Mouse (Mus musculus): ENCODE data around the gene Tubgcp6. TPM values are rescaled to one million over a fixed set of nuclear protein-coding genes. Genes with fewer than 3 reads are reported as not detected.

Tubgcp6 gene
- polyA plus RNA-seq, 1 experiment from 2014 or later, result 11.3 TPM

GRCm38 (mm10) chr15:89073993-89074603, 48.8 kb downstream of the Tubgcp6 start:
- ATAC-seq (ENCODE audit: insufficient number of reproducible peaks, insufficient read depth, low FRiP score, low read depth), result no peak
- Histone ChIP-seq H3K9ac (ENCODE audit: low read length) (peak overlapping the region; percentile 96; the same call in 1 of the 2 replicates), H3K36me3 (ENCODE audit: control insufficient read depth, insufficient read depth, low read length) (0 out of 2 replicates have a peak, but pooled peaks cover 4% of the 10 kb centered on the region), H3K4me3 (ENCODE audit: control insufficient read depth in 1 of 2, insufficient read depth in 1 of 2, low read depth in 1 of 2, low read length in 2 of 2) (peak overlapping the region in 1 of 2 experiments; percentile 92; a peak in 2 of 4 replicates), H3K4me2 (ENCODE audit: low read length) (peak overlapping the region; percentile 83), H3K4me1 (ENCODE audit: control insufficient read depth in 2 of 2, insufficient read depth in 2 of 2, low read length in 2 of 2) (peaks cover 34 to 51% of the 10 kb centered on the region in 2 experiments), H3K9me3 (ENCODE audit: control insufficient read depth, low read length) (no peaks in the 10 kb centered on the region), H3K27ac (replicated peaks in 1 of 2; ENCODE audit: control insufficient read depth in 1 of 2, insufficient read depth in 1 of 2, low read depth in 2 of 2, low read length in 2 of 2) (peak overlapping the region; percentile 91 to 96), H3K27me3 (ENCODE audit: control insufficient read depth, insufficient read depth, low read length) (peaks cover 3% of the 10 kb centered on the region; the same call in 1 of the 2 replicates)
- 27% methylated on average over 10 of the region's 10 CpGs for WGBS

GRCm38 (mm10) chr15:89070606-89071005, 52.3 kb downstream of the Tubgcp6 start:
- no peaks in the 10 kb centered on the region for H3K9me3 ChIP-seq (ENCODE audit: control insufficient read depth, low read length)
- H3K27me3 ChIP-seq (ENCODE audit: control insufficient read depth, insufficient read depth, low read length), result peaks cover 36% of the 10 kb centered on the region
- no peak overlapping the region; a peak in 1 of 4 replicates for H3K27ac ChIP-seq (replicated peaks in 1 of 2; ENCODE audit: control insufficient read depth in 1 of 2, insufficient read depth in 1 of 2, low read depth in 2 of 2, low read length in 2 of 2)
- no peaks in the 10 kb centered on the region for H3K36me3 ChIP-seq (ENCODE audit: control insufficient read depth, insufficient read depth, low read length)
- H3K4me3 ChIP-seq (ENCODE audit: control insufficient read depth in 1 of 2, insufficient read depth in 1 of 2, low read depth in 1 of 2, low read length in 2 of 2), result no peak overlapping the region
- peaks cover 23 to 33% of the 10 kb centered on the region in 2 experiments for H3K4me1 ChIP-seq (ENCODE audit: control insufficient read depth in 2 of 2, insufficient read depth in 2 of 2, low read length in 2 of 2)
- WGBS, result 70% methylated on average over 24 of the region's 24 CpGs
- 0 out of 2 replicates have a peak overlapping the region, but pooled peaks have one; percentile 8 for H3K9ac ChIP-seq (ENCODE audit: low read length)
- no peak for ATAC-seq (ENCODE audit: insufficient number of reproducible peaks, insufficient read depth, low FRiP score, low read depth)
- H3K4me2 ChIP-seq (ENCODE audit: low read length), result no peak overlapping the region

- WGBS, result 85% methylated on average over 19 of the region's 19 CpGs
- no peak overlapping the region for H3K9ac ChIP-seq (ENCODE audit: low read length)
- no peak overlapping the region for H3K4me3 ChIP-seq (ENCODE audit: control insufficient read depth in 1 of 2, insufficient read depth in 1 of 2, low read depth in 1 of 2, low read length in 2 of 2)
- H3K4me1 ChIP-seq (ENCODE audit: control insufficient read depth in 2 of 2, insufficient read depth in 2 of 2, low read length in 2 of 2), result peaks cover 14 to 24% of the 10 kb centered on the region in 2 experiments
- H3K27me3 ChIP-seq (ENCODE audit: control insufficient read depth, insufficient read depth, low read length), result peaks cover 38% of the 10 kb centered on the region
- no peak; the same call in 1 of the 2 replicates for ATAC-seq (ENCODE audit: insufficient number of reproducible peaks, insufficient read depth, low FRiP score, low read depth)
- H3K4me2 ChIP-seq (ENCODE audit: low read length), result no peak overlapping the region
- H3K36me3 ChIP-seq (ENCODE audit: control insufficient read depth, insufficient read depth, low read length), result no peaks in the 10 kb centered on the region
- H3K27ac ChIP-seq (replicated peaks in 1 of 2; ENCODE audit: control insufficient read depth in 1 of 2, insufficient read depth in 1 of 2, low read depth in 2 of 2, low read length in 2 of 2), result no peak overlapping the region
- H3K9me3 ChIP-seq (ENCODE audit: control insufficient read depth, low read length), result no peaks in the 10 kb centered on the region
These were observed 53.5 kb downstream of the Tubgcp6 start for GRCm38 (mm10) chr15:89069336-89069840.

- WGBS, result 37% methylated on average over 26 of the region's 26 CpGs
- Histone ChIP-seq H3K27me3 (ENCODE audit: control insufficient read depth, insufficient read depth, low read length) (peaks cover 42% of the 10 kb centered on the region), H3K4me3 (ENCODE audit: control insufficient read depth in 1 of 2, insufficient read depth in 1 of 2, low read depth in 1 of 2, low read length in 2 of 2) (peak overlapping the region in 1 of 2 experiments; percentile 17; a peak in 1 of 4 replicates), H3K27ac (replicated peaks in 1 of 2; ENCODE audit: control insufficient read depth in 1 of 2, insufficient read depth in 1 of 2, low read depth in 2 of 2, low read length in 2 of 2) (no peak overlapping the region), H3K4me2 (ENCODE audit: low read length) (peak overlapping the region; percentile 55), H3K4me1 (ENCODE audit: control insufficient read depth in 2 of 2, insufficient read depth in 2 of 2, low read length in 2 of 2) (peaks cover 5 to 15% of the 10 kb centered on the region in 2 experiments), H3K9ac (ENCODE audit: low read length) (no peak overlapping the region), H3K9me3 (ENCODE audit: control insufficient read depth, low read length) (no peaks in the 10 kb centered on the region), H3K36me3 (ENCODE audit: control insufficient read depth, insufficient read depth, low read length) (no peaks in the 10 kb centered on the region)
- ATAC-seq (ENCODE audit: insufficient number of reproducible peaks, insufficient read depth, low FRiP score, low read depth), result no peak
These were observed 54.7 kb downstream of the Tubgcp6 start for GRCm38 (mm10) chr15:89068226-89068625.

- H3K9ac ChIP-seq (ENCODE audit: low read length), result 0 out of 2 replicates have a peak overlapping the region, but pooled peaks have one; percentile 14
- peak overlapping the region; percentile 55 for H3K4me2 ChIP-seq (ENCODE audit: low read length)
- peaks cover 42% of the 10 kb centered on the region for H3K27me3 ChIP-seq (ENCODE audit: control insufficient read depth, insufficient read depth, low read length)
- peaks cover 3 to 10% of the 10 kb centered on the region in 2 experiments; a peak in 3 of 4 replicates for H3K4me1 ChIP-seq (ENCODE audit: control insufficient read depth in 2 of 2, insufficient read depth in 2 of 2, low read length in 2 of 2)
- no peaks in the 10 kb centered on the region for H3K9me3 ChIP-seq (ENCODE audit: control insufficient read depth, low read length)
- no peak overlapping the region for H3K27ac ChIP-seq (replicated peaks in 1 of 2; ENCODE audit: control insufficient read depth in 1 of 2, insufficient read depth in 1 of 2, low read depth in 2 of 2, low read length in 2 of 2)
- no peaks in the 10 kb centered on the region for H3K36me3 ChIP-seq (ENCODE audit: control insufficient read depth, insufficient read depth, low read length)
- ATAC-seq (ENCODE audit: insufficient number of reproducible peaks, insufficient read depth, low FRiP score, low read depth), result no peak
- WGBS, result 22% methylated on average over 35 of the region's 35 CpGs
- H3K4me3 ChIP-seq (ENCODE audit: control insufficient read depth in 1 of 2, insufficient read depth in 1 of 2, low read depth in 1 of 2, low read length in 2 of 2), result peak overlapping the region; percentile 11 to 17
These were observed 55.3 kb downstream of the Tubgcp6 start for GRCm38 (mm10) chr15:89067609-89068008.

- H3K9me3 ChIP-seq (ENCODE audit: control insufficient read depth, low read length), result no peaks in the 10 kb centered on the region
- H3K4me2 ChIP-seq (ENCODE audit: low read length), result no peak overlapping the region
- no peak overlapping the region for H3K4me3 ChIP-seq (ENCODE audit: control insufficient read depth in 1 of 2, insufficient read depth in 1 of 2, low read depth in 1 of 2, low read length in 2 of 2)
- no peak overlapping the region for H3K9ac ChIP-seq (ENCODE audit: low read length)
- peaks cover 6 to 8% of the 10 kb centered on the region in 2 experiments; a peak in 3 of 4 replicates for H3K4me1 ChIP-seq (ENCODE audit: control insufficient read depth in 2 of 2, insufficient read depth in 2 of 2, low read length in 2 of 2)
- peaks cover 54% of the 10 kb centered on the region for H3K27me3 ChIP-seq (ENCODE audit: control insufficient read depth, insufficient read depth, low read length)
- ATAC-seq (ENCODE audit: insufficient number of reproducible peaks, insufficient read depth, low FRiP score, low read depth), result no peak
- no peaks in the 10 kb centered on the region for H3K36me3 ChIP-seq (ENCODE audit: control insufficient read depth, insufficient read depth, low read length)
- WGBS, result 96% methylated on average over 5 of the region's 5 CpGs
- no peak overlapping the region for H3K27ac ChIP-seq (replicated peaks in 1 of 2; ENCODE audit: control insufficient read depth in 1 of 2, insufficient read depth in 1 of 2, low read depth in 2 of 2, low read length in 2 of 2)
These were observed 58.0 kb downstream of the Tubgcp6 start for GRCm38 (mm10) chr15:89064891-89065290.

GRCm38 (mm10) chr15:89063536-89063935, 59.4 kb downstream of the Tubgcp6 start:
- no peak for ATAC-seq (ENCODE audit: insufficient number of reproducible peaks, insufficient read depth, low FRiP score, low read depth)
- Histone ChIP-seq H3K4me3 (ENCODE audit: control insufficient read depth in 1 of 2, insufficient read depth in 1 of 2, low read depth in 1 of 2, low read length in 2 of 2) (no peak overlapping the region), H3K27ac (replicated peaks in 1 of 2; ENCODE audit: control insufficient read depth in 1 of 2, insufficient read depth in 1 of 2, low read depth in 2 of 2, low read length in 2 of 2) (no peak overlapping the region), H3K9me3 (ENCODE audit: control insufficient read depth, low read length) (no peaks in the 10 kb centered on the region), H3K4me2 (ENCODE audit: low read length) (no peak overlapping the region), H3K36me3 (ENCODE audit: control insufficient read depth, insufficient read depth, low read length) (no peaks in the 10 kb centered on the region), H3K27me3 (ENCODE audit: control insufficient read depth, insufficient read depth, low read length) (peaks cover 53% of the 10 kb centered on the region), H3K4me1 (ENCODE audit: control insufficient read depth in 2 of 2, insufficient read depth in 2 of 2, low read length in 2 of 2) (peaks cover 8 to 13% of the 10 kb centered on the region in 2 experiments; a peak in 3 of 4 replicates), H3K9ac (ENCODE audit: low read length) (no peak overlapping the region)
- 83% methylated on average over 6 of the region's 6 CpGs for WGBS
